Mouse (Mus musculus) forebrain, embryonic 10.5 days (tissue): ENCODE measurements around the gene Eif4e2. TPM values are rescaled to one million over a fixed set of nuclear protein-coding genes. Genes with fewer than 3 reads are reported as not detected.
A peak's percentile ranks its signal among the peaks of the same experiment; 100 is the strongest.

ENCODE experiments used
- DNase-seq: peaks from one replicate; pipeline ENCODE4 v3.0.0-alpha.2; 2017; ENCODE audit warnings: low spot score; ENCODE audit errors: extremely low spot score
- H3K27ac ChIP-seq: fragments of 300-500 bp; sonication (generic); 2 replicates; pipeline ENCODE4 v1.5.1; 2016; ENCODE audit warnings: mild to moderate bottlenecking
- H3K27me3 ChIP-seq: fragments of 300-500 bp; sonication (generic); 2 replicates; pipeline ENCODE4 v1.6.1; 2016; ENCODE audit warnings: mild to moderate bottlenecking; ENCODE audit not compliant: poor library complexity, severe bottlenecking
- H3K36me3 ChIP-seq: fragments of 300-500 bp; sonication (generic); replicated peaks from 2 replicates; pipeline ENCODE4 v1.6.1; 2016; ENCODE audit warnings: mild to moderate bottlenecking, moderate library complexity
- H3K4me1 ChIP-seq: fragments of 300-500 bp; sonication (generic); 2 replicates; pipeline ENCODE4 v1.6.1; 2016
- H3K4me3 ChIP-seq: fragments of 300-500 bp; sonication (generic); 2 replicates; pipeline ENCODE4 v1.5.1; 2016; ENCODE audit warnings: mild to moderate bottlenecking, moderate library complexity
- H3K9me3 ChIP-seq: fragments of 300-500 bp; sonication (generic); 2 replicates; pipeline ENCODE4 v1.6.1; 2016; ENCODE audit warnings: mild to moderate bottlenecking, moderate library complexity
- WGBS: fragments of 180-500 bp; shearing (Covaris S2); methylation state at CpG from one replicate; pipeline ENCODE4 v1.1.7; 2016; 5-methylcytosine and 5-hydroxymethylcytosine counted together
- polyA plus RNA-seq: library from polyadenylated mRNA; unstranded; fragments of >200 nt; fragmentation: Nextera tagmentation; extraction: Ambion mirVana; gene quantifications from 2 replicates; pipeline ENCODE4 v1.2.1, GENCODE M21; 2016

The Eif4e2 gene
- polyA plus RNA-seq, 1 experiment from 2014 or later: 162 TPM

DNA sequence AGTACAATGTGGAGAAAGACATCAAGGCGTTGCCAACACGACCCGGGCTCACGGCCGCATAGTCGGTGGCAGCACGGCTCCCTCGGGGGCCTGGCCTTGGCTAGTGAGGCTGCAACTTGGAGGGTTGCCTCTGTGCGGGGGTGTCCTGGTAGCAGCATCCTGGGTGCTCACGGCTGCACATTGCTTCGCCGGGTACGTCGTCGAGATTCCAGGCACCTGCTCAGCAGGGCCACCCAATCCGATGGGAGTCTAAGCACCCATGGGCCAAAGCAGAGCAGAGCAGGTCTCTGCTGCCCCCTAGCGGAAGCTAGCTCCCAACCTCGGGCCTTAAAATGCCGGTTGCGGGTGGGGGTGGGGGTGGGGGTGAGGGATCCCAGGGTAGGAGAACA lies 29.0 kb upstream of the Eif4e2 start:
- Histone ChIP-seq H3K4me3 (no peak overlapping the region), H3K27me3 (peaks cover 96% of the 10 kb centered on the region), H3K9me3 (no peaks in the 10 kb centered on the region), H3K4me1 (peaks cover 45% of the 10 kb centered on the region), H3K36me3 (no peaks in the 10 kb centered on the region), H3K27ac (no peak overlapping the region)
- DNase-seq: peak; percentile 35
- WGBS: 7% methylated on average over 20 of the region's 20 CpGs

DNA sequence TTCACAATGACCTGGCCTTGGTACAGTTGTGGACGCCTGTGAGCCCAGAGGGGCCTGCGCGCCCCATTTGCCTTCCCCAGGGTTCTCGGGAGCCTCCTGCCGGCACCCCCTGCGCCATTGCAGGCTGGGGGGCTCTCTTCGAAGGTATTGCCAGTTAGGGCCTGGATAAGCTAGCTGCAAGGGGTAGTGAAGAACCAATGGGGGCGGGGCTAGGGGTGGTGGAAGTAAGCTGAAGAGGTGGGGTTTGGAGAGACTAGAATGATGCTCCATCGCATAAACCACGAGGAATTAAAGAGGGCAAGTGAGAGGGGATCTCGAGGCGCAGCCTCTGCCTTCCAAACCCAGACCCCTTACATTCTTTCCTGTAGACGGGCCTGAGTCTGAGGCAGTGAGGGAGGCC lies 28.2 kb upstream of the Eif4e2 start:
- WGBS: 9% methylated on average over 13 of the region's 13 CpGs

DNA sequence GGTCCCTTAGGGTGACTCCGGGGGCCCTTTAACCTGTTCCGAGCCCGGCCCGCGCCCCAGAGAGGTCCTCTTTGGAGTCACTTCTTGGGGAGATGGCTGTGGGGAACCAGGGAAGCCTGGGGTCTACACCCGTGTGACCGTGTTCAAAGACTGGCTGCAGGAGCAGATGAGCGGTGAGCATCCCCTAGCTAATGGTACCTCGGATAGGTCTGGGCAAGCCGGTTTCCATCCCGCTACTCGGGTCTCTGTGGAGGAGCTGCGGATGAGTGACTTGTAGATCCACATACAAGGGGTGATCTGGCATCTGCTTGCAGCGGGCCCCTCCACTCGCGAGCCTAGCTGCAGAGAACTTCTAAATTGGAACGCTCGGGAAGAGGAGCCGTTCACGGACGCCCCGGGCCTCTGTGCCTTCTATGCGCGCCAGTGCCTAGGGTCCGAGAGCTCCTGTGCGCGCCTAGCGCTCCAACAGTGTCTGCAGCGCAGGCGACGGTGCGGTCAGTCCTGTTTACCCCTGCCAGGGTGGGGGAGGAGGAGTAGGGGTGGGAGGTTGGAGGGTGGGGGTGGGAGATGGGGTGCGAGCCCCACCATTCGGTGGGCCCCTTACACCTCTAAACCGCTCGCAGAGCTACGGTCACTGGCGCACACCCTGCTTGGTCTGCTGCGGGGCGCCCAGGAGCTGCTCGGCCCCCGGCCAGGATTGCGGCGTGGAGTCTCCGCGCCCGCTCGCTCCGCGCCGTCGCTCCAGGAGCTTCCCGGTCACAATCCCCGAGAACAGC lies 27.3 kb upstream of the Eif4e2 start:
- no peaks in the 10 kb centered on the region for H3K36me3 ChIP-seq
- peak overlapping the region; percentile 75 for H3K27ac ChIP-seq
- DNase-seq: peak; percentile 55
- H3K27me3 ChIP-seq: peaks cover 90% of the 10 kb centered on the region
- H3K4me3 ChIP-seq: peak overlapping the region; percentile 60
- no peaks in the 10 kb centered on the region for H3K9me3 ChIP-seq
- 2% methylated on average over 52 of the region's 54 CpGs for WGBS
- peaks cover 54% of the 10 kb centered on the region for H3K4me1 ChIP-seq

More for the DNA sequence above, 28.2 kb upstream of the Eif4e2 start:
- H3K27me3 ChIP-seq: peaks cover 92% of the 10 kb centered on the region
- peaks cover 49% of the 10 kb centered on the region for H3K4me1 ChIP-seq
- H3K4me3 ChIP-seq: no peak overlapping the region
- DNase-seq: no peak
- H3K27ac ChIP-seq: no peak overlapping the region
- H3K36me3 ChIP-seq: no peaks in the 10 kb centered on the region
- no peaks in the 10 kb centered on the region for H3K9me3 ChIP-seq

DNA sequence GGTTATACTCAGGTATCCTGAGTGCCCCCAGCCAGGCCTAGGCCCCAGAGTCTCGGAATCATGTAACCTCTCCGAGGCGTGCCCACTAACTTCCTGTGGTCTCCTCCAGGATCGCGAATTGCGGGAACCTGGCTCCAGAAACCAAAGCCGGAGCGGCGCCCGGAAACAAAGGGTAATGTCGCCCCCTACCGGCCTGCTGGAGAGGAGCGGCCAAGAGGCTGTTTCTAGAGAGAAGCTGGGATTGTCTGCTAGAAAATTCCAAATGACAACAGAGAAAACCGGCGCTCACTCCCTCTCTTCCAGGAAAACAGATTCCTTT lies 26.7 kb upstream of the Eif4e2 start:
- Histone ChIP-seq H3K36me3 (no peaks in the 10 kb centered on the region), H3K4me1 (peaks cover 54% of the 10 kb centered on the region), H3K9me3 (no peaks in the 10 kb centered on the region), H3K27me3 (peaks cover 84% of the 10 kb centered on the region), H3K4me3 (peak overlapping the region; percentile 60), H3K27ac (peak overlapping the region; percentile 75)
- DNase-seq: peak; percentile 91
- under 1% methylated on average over 15 of the region's 15 CpGs for WGBS

DNA sequence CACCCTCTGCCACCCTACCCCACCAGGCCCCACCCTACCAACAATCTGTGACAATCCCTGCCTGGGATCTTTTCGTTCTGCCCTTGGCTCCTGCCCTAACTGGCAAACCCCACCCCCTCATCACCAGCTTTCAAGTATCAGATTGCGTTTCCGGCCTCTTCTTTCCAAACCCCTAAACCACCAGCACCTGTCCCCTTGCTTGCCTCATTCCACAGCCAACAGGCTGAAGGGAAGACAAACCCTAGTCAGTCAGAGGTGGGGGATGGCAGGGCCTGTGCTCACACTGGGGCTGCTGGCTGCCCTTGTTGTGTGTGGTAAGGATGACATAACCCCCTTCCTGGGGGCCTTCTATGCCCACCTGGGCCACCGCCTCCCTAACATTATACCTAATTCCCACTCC lies 23.3 kb upstream of the Eif4e2 start, which contains the start of gene Chrnd:
Gene Chrnd, plus strand, starts transcription at position 179 of the 400 bp plus-strand sequence.
- WGBS: 35% methylated on average over 4 of the region's 4 CpGs
- Histone ChIP-seq H3K27me3 (peaks cover 50% of the 10 kb centered on the region), H3K27ac (peak within 1 kb of the TSS; percentile 35; the same call in 1 of the 2 replicates), H3K9me3 (no peaks in the 10 kb centered on the region), H3K4me3 (no peak within 1 kb of the TSS), H3K4me1 (peaks cover 27% of the 10 kb centered on the region), H3K36me3 (no peaks in the 10 kb centered on the region)
- no peak for DNase-seq

DNA sequence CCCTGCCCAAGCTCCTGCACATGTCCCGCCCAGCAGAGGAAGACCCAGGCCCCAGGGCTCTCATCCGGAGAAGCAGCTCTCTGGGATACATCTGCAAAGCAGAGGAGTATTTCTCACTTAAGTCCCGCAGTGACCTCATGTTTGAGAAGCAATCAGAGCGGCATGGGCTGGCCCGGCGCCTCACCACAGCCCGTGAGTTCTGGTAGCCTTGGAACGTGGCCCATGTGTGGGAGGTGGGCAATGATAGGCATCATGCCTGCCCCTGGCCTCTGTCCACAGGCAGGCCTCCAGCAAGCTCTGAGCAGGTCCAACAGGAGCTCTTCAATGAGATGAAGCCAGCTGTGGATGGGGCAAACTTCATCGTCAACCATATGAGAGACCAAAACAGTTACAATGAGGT lies 16.4 kb upstream of the Eif4e2 start:
- Histone ChIP-seq H3K4me3 (no peak overlapping the region), H3K9me3 (no peaks in the 10 kb centered on the region), H3K27me3 (no peaks in the 10 kb centered on the region), H3K4me1 (no peaks in the 10 kb centered on the region), H3K27ac (no peak overlapping the region), H3K36me3 (no peaks in the 10 kb centered on the region)
- no peak for DNase-seq
- 85% methylated on average over 9 of the region's 9 CpGs for WGBS

DNA sequence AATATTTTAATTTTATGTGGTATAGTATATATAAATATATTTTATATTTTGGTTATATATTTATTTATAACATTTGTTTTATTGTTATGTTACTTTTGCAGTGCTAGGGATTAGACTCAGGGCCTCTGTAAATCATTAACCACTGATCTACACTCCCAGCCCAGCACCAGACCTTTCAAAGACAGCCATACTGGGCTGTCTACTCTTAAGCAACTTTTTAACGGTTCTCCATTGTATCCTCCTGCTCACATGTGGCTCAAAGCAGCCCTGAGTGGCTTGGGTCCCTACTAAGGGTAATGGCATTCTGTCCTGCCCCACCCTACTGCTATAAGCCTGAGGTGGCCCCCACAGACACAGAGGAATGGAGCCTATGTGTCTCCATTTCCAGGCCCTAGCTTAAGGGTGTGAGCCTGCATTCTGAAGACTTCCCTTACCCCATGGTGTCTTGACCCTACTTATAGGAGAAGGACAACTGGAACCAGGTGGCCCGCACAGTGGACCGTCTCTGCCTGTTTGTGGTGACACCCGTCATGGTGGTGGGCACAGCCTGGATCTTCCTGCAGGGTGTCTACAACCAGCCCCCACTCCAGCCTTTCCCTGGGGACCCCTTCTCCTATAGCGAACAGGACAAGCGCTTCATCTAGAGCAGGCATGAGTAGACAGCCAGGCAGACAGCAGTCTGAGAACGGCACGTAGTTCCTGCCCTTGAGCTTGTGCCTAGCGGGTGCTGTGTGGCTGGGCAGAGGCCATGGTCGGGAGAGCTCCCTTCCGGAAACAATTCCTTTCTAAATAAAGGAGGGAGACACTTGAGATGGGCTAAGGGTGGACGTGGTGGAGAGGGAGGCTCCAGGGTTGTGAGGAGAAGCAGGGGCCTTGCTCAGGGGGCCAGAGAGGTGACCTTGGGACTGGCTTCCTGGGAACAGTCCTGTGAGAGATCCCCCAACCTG lies 15.3 kb upstream of the Eif4e2 start:
- no peak for DNase-seq
- WGBS: 83% methylated on average over 12 of the region's 12 CpGs
- Histone ChIP-seq H3K4me3 (no peak overlapping the region), H3K36me3 (no peaks in the 10 kb centered on the region), H3K9me3 (no peaks in the 10 kb centered on the region), H3K4me1 (no peaks in the 10 kb centered on the region), H3K27me3 (no peaks in the 10 kb centered on the region), H3K27ac (no peak overlapping the region)

DNA sequence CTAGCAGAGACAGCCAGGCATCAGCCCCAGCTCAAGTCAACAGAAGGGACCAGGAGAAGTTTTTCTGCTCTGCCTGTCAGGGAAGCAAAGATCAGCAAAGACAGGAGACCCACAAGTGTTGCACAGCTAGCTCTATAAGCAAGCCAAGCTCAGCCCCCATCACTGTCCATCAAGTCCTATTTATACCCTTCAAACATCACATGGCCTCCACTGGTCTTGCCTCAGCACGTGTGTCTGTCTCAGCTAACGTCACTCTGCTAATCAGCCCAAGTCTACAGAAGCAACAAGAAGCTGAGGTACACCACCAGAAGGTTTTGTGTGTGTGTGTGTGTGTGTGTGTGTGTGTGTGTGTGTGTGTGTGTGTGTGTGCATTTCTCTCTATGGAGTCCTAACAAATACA lies 12.9 kb upstream of the Eif4e2 start:
- peaks cover 14% of the 10 kb centered on the region for H3K27me3 ChIP-seq
- no peak overlapping the region for H3K4me3 ChIP-seq
- no peak for DNase-seq
- no peak overlapping the region for H3K27ac ChIP-seq
- peaks cover 9% of the 10 kb centered on the region for H3K4me1 ChIP-seq
- H3K9me3 ChIP-seq: no peaks in the 10 kb centered on the region
- no peaks in the 10 kb centered on the region for H3K36me3 ChIP-seq
- 62% methylated on average over 2 of the region's 2 CpGs for WGBS

DNA sequence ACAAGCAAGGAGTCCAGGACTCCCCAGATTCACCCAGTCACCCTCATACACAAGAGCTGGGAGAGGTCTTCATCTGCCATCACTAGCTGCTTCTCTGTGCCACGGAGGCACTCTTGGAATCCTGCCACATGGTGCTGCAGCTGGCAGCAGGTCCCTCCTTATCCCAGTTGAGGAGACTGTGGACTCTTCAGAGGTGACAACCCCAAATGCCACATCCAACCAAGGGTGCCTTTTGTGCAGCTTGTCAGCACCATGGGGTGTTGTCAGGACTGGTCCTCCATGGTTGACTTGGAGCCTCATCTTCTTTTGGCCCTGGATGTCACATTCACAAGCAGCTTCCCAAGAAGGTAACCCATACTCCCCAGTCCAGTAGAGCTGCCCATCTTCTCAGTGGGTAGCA lies 11.9 kb upstream of the Eif4e2 start:
- Histone ChIP-seq H3K36me3 (no peaks in the 10 kb centered on the region), H3K9me3 (no peaks in the 10 kb centered on the region), H3K27me3 (peaks cover 25% of the 10 kb centered on the region), H3K4me3 (no peak overlapping the region), H3K27ac (no peak overlapping the region), H3K4me1 (peaks cover 17% of the 10 kb centered on the region)
- WGBS: 56% methylated on average over 1 of the region's 1 CpGs
- DNase-seq: no peak

DNA sequence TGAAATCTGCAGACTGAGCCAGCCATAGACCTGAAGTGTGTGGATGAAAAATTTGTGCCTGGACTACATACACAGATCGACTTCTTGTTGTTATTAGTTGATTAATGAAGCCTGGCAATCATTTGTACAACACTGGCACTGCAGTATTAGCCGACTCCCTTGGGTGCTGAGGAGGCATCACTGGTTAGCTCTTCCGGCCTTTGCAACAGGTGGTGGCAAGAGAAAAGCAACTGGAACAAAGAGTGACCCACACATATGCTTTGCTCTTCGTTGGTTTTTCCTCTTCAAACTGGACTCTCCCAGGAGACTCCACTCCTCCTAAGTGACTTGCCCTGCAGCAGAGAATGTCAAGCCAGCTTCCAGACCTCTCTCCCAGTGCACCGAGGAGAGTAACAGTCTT lies 9.9 kb upstream of the Eif4e2 start:
- WGBS: 82% methylated on average over 5 of the region's 5 CpGs
- Histone ChIP-seq H3K4me3 (no peak overlapping the region), H3K36me3 (no peaks in the 10 kb centered on the region), H3K9me3 (no peaks in the 10 kb centered on the region), H3K27me3 (peaks cover 37% of the 10 kb centered on the region), H3K27ac (no peak overlapping the region), H3K4me1 (peaks cover 17% of the 10 kb centered on the region)
- no peak for DNase-seq

DNA sequence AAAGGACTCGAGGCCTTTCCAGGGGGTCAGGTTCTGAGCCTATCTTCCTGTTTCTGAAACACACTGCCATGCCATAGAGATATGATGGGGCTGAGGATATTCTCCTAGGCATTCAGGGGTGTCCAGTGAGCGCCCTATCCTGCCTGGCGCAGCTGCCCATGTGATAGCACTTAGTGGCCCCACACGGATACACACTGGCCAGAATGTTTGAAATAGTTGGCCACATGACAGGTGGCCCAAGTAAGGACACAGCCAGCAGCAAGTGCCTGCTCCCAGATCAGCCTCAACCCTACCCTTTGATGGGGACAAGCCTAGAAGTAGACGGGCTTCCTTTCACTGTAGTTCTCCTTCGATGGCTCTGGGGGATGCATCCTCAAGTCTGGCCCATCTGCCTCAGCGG lies 9.2 kb upstream of the Eif4e2 start, which contains the start of gene Chrng:
Gene Chrng, plus strand, starts transcription at position 193 of the 400 bp plus-strand sequence.
- 91% methylated on average over 7 of the region's 7 CpGs for WGBS
- Histone ChIP-seq H3K4me1 (peaks cover 17% of the 10 kb centered on the region), H3K4me3 (no peak within 1 kb of the TSS), H3K27me3 (peaks cover 42% of the 10 kb centered on the region), H3K27ac (no peak within 1 kb of the TSS), H3K36me3 (no peaks in the 10 kb centered on the region), H3K9me3 (no peaks in the 10 kb centered on the region)
- no peak for DNase-seq

DNA sequence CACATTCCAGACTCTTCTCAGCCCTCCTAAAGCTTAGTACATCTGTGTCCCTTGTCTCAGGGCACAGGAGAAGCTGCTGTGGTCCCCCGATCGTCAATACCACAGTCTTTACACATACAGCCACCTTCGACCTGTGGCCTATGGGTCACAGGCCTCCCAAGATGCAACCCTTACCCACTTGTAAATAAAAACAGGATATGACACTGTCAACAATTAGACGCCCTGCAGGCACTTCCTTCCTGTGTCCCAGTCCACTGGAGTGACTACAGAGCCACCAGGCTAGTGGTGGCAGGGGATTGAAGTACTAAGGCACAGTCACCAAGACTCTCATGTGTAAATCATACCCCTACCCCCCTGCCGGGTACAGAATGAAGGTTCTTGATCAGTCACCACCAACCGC lies 8.7 kb upstream of the Eif4e2 start:
- no peaks in the 10 kb centered on the region for H3K36me3 ChIP-seq
- no peak overlapping the region for H3K4me3 ChIP-seq
- DNase-seq: no peak
- peaks cover 42% of the 10 kb centered on the region for H3K27me3 ChIP-seq
- peaks cover 17% of the 10 kb centered on the region for H3K4me1 ChIP-seq
- WGBS: 66% methylated on average over 6 of the region's 6 CpGs
- H3K9me3 ChIP-seq: no peaks in the 10 kb centered on the region
- no peak overlapping the region for H3K27ac ChIP-seq

DNA sequence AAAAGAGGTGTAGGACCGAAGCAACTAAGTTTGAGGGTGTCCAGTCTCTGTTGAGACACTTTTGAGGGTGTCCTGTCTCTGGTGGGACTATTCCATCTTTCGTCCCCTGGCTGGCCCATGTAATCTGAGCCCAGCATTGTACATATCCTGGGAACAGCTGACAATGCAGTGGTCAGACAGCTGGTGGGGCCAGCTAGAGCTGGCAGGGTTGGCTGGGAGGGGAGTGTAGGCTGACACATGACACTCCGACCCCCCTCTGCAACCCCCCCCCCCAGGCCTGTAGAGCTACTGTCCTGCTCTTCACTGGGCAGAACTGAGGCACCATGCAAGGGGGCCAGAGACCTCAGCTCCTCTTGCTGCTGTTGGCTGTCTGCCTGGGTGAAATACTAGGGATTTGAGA lies 8.2 kb upstream of the Eif4e2 start:
- Histone ChIP-seq H3K9me3 (no peaks in the 10 kb centered on the region), H3K4me3 (no peak overlapping the region), H3K36me3 (no peaks in the 10 kb centered on the region), H3K27ac (no peak overlapping the region), H3K27me3 (peaks cover 42% of the 10 kb centered on the region), H3K4me1 (peaks cover 17% of the 10 kb centered on the region)
- no peak for DNase-seq
- WGBS: 66% methylated on average over 3 of the region's 3 CpGs
